8 mouse cellular contexts compared by ENCODE assay signal in the genomic region with DNA sequence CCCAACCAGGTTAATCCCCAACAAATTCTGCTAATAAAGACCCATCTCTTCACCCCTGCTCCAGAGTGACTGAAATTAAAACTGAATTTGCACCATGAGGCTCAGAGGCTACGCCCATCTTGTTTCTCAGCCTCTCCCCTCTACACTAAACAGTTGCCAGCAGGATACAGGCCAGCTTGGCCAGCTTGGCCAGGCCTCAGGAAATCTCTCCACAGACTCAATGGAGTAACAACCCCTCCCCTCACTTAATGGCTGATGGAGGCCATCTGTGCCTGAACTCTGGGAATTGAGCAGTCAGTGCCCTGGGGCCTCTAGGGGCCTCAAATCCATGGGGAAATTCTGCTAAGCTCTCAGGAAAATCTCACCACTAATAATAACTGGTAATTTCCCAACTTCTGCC.
DNase-seq lines count a peak whose midpoint lies in the region; ATAC-seq lines count a peak whose summit lies in the region.

No protein-coding gene starts in this region.

- no peaks in the 10 kb centered on the region for H3K36me3 ChIP-seq in neural tube, embryonic 13.5 days
- no peaks in the 10 kb centered on the region for H3K36me3 ChIP-seq in heart, embryonic 15.5 days
- no peaks in the 10 kb centered on the region for H3K36me3 ChIP-seq in limb, embryonic 11.5 days (ENCODE audit: control insufficient read depth, insufficient read depth, low read length)

- WGBS in neural tube, embryonic 13.5 days, result 48% methylated on average over 1 of the region's 1 CpGs
- 58% methylated on average over 1 of the region's 1 CpGs for WGBS in heart, embryonic 15.5 days
- 36% methylated on average over 1 of the region's 1 CpGs for WGBS in limb, embryonic 11.5 days

- H3K4me1 ChIP-seq in neural tube, embryonic 13.5 days (replicated peaks), result 0 out of 2 replicates have a peak, but pooled peaks cover 5% of the 10 kb centered on the region
- no peaks in the 10 kb centered on the region; the same call in 1 of the 2 replicates for H3K4me1 ChIP-seq in heart, embryonic 15.5 days (replicated peaks)
- H3K4me1 ChIP-seq in limb, embryonic 11.5 days (ENCODE audit: control insufficient read depth, insufficient read depth, low read length), result peaks cover 7% of the 10 kb centered on the region

- no peak overlapping the region for H3K9ac ChIP-seq in neural tube, embryonic 13.5 days
- no peak overlapping the region for H3K9ac ChIP-seq in heart, embryonic 15.5 days
- no peak overlapping the region for H3K9ac ChIP-seq in limb, embryonic 11.5 days (ENCODE audit: low read length)

- peak; percentile 50 for ATAC-seq in neural tube, embryonic 13.5 days (ENCODE audit: low read depth)
- peak; percentile 50 for ATAC-seq in heart, embryonic 15.5 days (replicated peaks; ENCODE audit: insufficient number of reproducible peaks, insufficient read depth, low FRiP score, low read depth)
- ATAC-seq in limb, embryonic 11.5 days (ENCODE audit: insufficient number of reproducible peaks, low FRiP score, low TSS enrichment, low read depth), result peak; percentile 72

- H3K9me3 ChIP-seq in neural tube, embryonic 13.5 days, result no peaks in the 10 kb centered on the region
- no peaks in the 10 kb centered on the region for H3K9me3 ChIP-seq in heart, embryonic 15.5 days (replicated peaks)
- no peaks in the 10 kb centered on the region for H3K9me3 ChIP-seq in limb, embryonic 11.5 days (ENCODE audit: control insufficient read depth, low read length)

- H3K27ac ChIP-seq in neural tube, embryonic 13.5 days (replicated peaks), result no peak overlapping the region
- H3K27ac ChIP-seq in heart, embryonic 15.5 days, result no peak overlapping the region
- H3K27ac ChIP-seq in limb, embryonic 11.5 days (replicated peaks; ENCODE audit: low read depth, low read length), result peak overlapping the region; percentile 30; the same call in 1 of the 2 replicates

- no peak for DNase-seq in neural tube, embryonic 10.5 days (ENCODE audit: extremely low spot score, low spot score)
- DNase-seq in cerebellum, postnatal 14 days, result peak; percentile 89 to 90
- peak; percentile 63 for DNase-seq in limb, embryonic 11.5 days (ENCODE audit: low spot score)
- DNase-seq in skeletal muscle tissue, adult 2 months (ENCODE audit: low read depth, low spot score), result peak; percentile 13
- no peak for DNase-seq in thymus, adult 18-20 months
- no peak for DNase-seq in layer of hippocampus, adult 9-11 months

- no peak overlapping the region for H3K4me2 ChIP-seq in neural tube, embryonic 13.5 days
- H3K4me2 ChIP-seq in heart, embryonic 15.5 days, result no peak overlapping the region
- H3K4me2 ChIP-seq in limb, embryonic 11.5 days (ENCODE audit: low read depth, severe bottlenecking), result no peak overlapping the region

- H3K4me3 ChIP-seq in neural tube, embryonic 13.5 days, result no peak overlapping the region
- no peak overlapping the region for H3K4me3 ChIP-seq in heart, embryonic 15.5 days
- H3K4me3 ChIP-seq in limb, embryonic 11.5 days (ENCODE audit: low read depth, low read length), result no peak overlapping the region

- no peaks in the 10 kb centered on the region for H3K27me3 ChIP-seq in neural tube, embryonic 13.5 days
- no peaks in the 10 kb centered on the region for H3K27me3 ChIP-seq in heart, embryonic 15.5 days
- no peaks in the 10 kb centered on the region for H3K27me3 ChIP-seq in limb, embryonic 11.5 days (ENCODE audit: control insufficient read depth, insufficient read depth, low read length)

Comparison
In these comparisons a context has a peak if more than half of its experiments do, and no peak if none do; other contexts are left out.
1. DNase-seq: peak in cerebellum, postnatal 14 days (2 of 2), limb, embryonic 11.5 days (single experiment) and skeletal muscle tissue, adult 2 months (single experiment); none in neural tube, embryonic 10.5 days (single experiment), thymus, adult 18-20 months (0 of 2) and layer of hippocampus, adult 9-11 months (single experiment).
2. Peak in every context shown above with its lines, with median percentiles within 50 percentile points of each other: ATAC-seq.